Mouse (Mus musculus): ENCODE measurements around the gene AI481877. TPM values are rescaled to one million over a fixed set of nuclear protein-coding genes. Genes with fewer than 3 reads are reported as not detected.

AI481877 gene
- total and polyA plus RNA-seq, 3 experiments: not detected

DNA sequence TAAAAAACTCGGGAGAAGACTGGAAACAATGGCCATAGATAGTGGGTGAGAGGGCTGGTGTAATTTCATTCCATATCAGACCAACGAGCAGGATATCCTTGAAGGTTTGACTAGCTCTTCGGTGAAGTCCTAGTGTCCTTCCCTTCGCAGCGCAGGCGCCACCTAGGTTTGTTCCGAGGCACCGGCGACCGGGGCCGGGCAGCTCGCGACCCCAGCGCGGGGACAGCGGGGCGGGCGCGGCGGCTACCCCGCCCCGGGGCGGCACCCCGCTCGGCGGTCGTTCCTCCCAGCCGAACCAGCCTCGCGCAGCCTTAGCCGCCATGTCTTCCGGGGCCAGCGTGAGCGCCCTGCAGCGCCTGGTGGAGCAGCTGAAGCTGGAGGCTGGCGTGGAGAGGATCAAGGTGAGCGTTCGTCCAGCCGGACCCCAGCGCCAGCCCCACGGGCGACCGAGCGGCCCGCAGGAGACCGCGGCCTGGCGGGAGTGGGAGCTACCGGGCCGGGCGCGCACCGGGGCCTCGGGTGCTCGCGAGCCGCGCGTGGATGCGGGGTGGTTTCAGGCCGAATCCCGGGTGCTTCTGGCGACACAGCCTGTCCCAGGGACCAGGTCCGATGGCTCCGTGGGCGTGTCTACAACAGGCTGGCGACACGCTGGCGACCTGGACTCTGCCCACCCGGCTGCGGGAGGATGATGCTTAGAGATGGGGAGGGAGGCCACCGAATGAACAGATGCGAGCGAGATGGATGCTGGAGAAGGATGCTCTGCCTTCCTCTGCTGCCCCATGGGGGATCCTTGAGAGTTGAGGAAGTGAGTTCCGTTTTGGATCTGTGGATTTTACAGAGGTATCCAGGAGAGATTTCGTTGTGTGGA lies 103.6 kb downstream of the AI481877 start, which contains the start of gene Gng10:
TSS of gene Gng10 (plus strand) at position 171 of the 868 bp plus-strand sequence.
- H3K9me3 ChIP-seq (replicated peaks; ENCODE audit: low read length): peaks cover 4% of the 10 kb centered on the region
- in situ Hi-C loops (cut with MboI; ENCODE audit: low pct_ligation_motif_present, low pct_unique_long_range_greater_than_20kb, low sequenced_read_pairs) (no loop called here), dilution Hi-C loops (cut with MboI; ENCODE audit: extremely low pct_ligation_motif_present, extremely low pct_unique_long_range_greater_than_20kb, low sequenced_read_pairs) (no loop called here)
- peak within 1 kb of the TSS; percentile 93 for H3K9ac ChIP-seq (ENCODE audit: insufficient read depth, low read depth)
- H3K4me2 ChIP-seq (ENCODE audit: insufficient read depth, low read depth, poor library complexity, severe bottlenecking): peak within 1 kb of the TSS; percentile 86; the same call in 1 of the 2 replicates
- no peaks in the 10 kb centered on the region for H3K27me3 ChIP-seq (replicated peaks)
- no peaks in the 10 kb centered on the region for H3K79me2 ChIP-seq (replicated peaks; ENCODE audit: control insufficient read depth, extremely low read depth, insufficient read depth, poor library complexity, severe bottlenecking)
- peaks cover 0 to 29% of the 10 kb centered on the region in 2 experiments; a peak in 2 of 4 replicates for H3K4me1 ChIP-seq (ENCODE audit: control insufficient read depth in 1 of 2, insufficient read depth in 2 of 2)
- peak; percentile 66 for TF ChIP-seq SIN3A (IDR thresholded peaks at IDR 0.05; ENCODE audit: low read length)
- no peak for TF ChIP-seq GABPA (IDR thresholded peaks at IDR 0.05; ENCODE audit: insufficient replicate concordance, low read depth, low read length)
- no peak for TF ChIP-seq PAX5 (IDR thresholded peaks at IDR 0.05; ENCODE audit: low read length)
- no peak; the same call in 1 of the 2 replicates for TF ChIP-seq IRF4 (IDR thresholded peaks at IDR 0.05; ENCODE audit: low read depth, low read length)
- peak; percentile 55 for TF ChIP-seq NELFE (IDR thresholded peaks at IDR 0.05; ENCODE audit: low read depth, low read length)
- no peak for TF ChIP-seq MAFK (IDR thresholded peaks at IDR 0.05; ENCODE audit: insufficient replicate concordance, low read length)
- TF ChIP-seq BHLHE40 (IDR thresholded peaks at IDR 0.05; ENCODE audit: low read depth, low read length): no peak; the same call in 1 of the 2 replicates
- TF ChIP-seq KAT2A (IDR thresholded peaks at IDR 0.05; ENCODE audit: insufficient replicate concordance, low read length): no peak
- TF ChIP-seq CHD1 (IDR thresholded peaks at IDR 0.05; ENCODE audit: low read depth, low read length): no peak
- TF ChIP-seq USF1 (IDR thresholded peaks at IDR 0.05; ENCODE audit: low read depth, low read length): no peak
- TF ChIP-seq CTCF (conservative IDR thresholded peaks at IDR 0.05 in 1 of 2, IDR thresholded peaks at IDR 0.05 in 1 of 2; ENCODE audit: low read depth in 2 of 2, low read length in 2 of 2): peak in 1 of 2 experiments; percentile 46; a peak in 2 of 4 replicates
- no peak for TF ChIP-seq ZC3H11A (IDR thresholded peaks at IDR 0.05; ENCODE audit: low read depth, low read length)
- no peak for TF ChIP-seq JUN (IDR thresholded peaks at IDR 0.05; ENCODE audit: insufficient read depth, low read depth, low read length)
- no peak for TF ChIP-seq ETS1 (conservative IDR thresholded peaks at IDR 0.05; ENCODE audit: low read depth, low read length)
- TF ChIP-seq NRF1 (IDR thresholded peaks at IDR 0.05; ENCODE audit: low read depth, low read length): peak; percentile 66
- TF ChIP-seq UBTF (IDR thresholded peaks at IDR 0.05; ENCODE audit: low read depth, low read length): peak; percentile 95
- TF ChIP-seq ELF1 (IDR thresholded peaks at IDR 0.05; ENCODE audit: low read depth, low read length): peak; percentile 76
- TF ChIP-seq MYC (IDR thresholded peaks at IDR 0.05; ENCODE audit: low read depth, low read length): no peak
- TF ChIP-seq POLR2AphosphoS2 (IDR thresholded peaks at IDR 0.05; ENCODE audit: low read depth, low read length): no peak
- peak; percentile 13; the same call in 1 of the 2 replicates for TF ChIP-seq HCFC1 (IDR thresholded peaks at IDR 0.05; ENCODE audit: low read depth, low read length)
- TF ChIP-seq POLR2A (IDR thresholded peaks at IDR 0.05; ENCODE audit: low read depth, low read length): peak; percentile 71
- no peak for TF ChIP-seq MEF2A (IDR thresholded peaks at IDR 0.05; ENCODE audit: borderline replicate concordance, low read depth, low read length)
- TF ChIP-seq ZKSCAN1 (IDR thresholded peaks at IDR 0.05; ENCODE audit: borderline replicate concordance, low read depth, low read length): no peak
- no peak for TF ChIP-seq RCOR1 (conservative IDR thresholded peaks at IDR 0.05; ENCODE audit: low read depth, low read length)
- peak; percentile 44; the same call in 1 of the 2 replicates for TF ChIP-seq MXI1 (IDR thresholded peaks at IDR 0.05; ENCODE audit: low read depth, low read length)
- TF ChIP-seq RAD21 (IDR thresholded peaks at IDR 0.05; ENCODE audit: low read depth, low read length): no peak
- TF ChIP-seq E2F4 (IDR thresholded peaks at IDR 0.05; ENCODE audit: insufficient replicate concordance, low read depth, low read length): no peak
- TF ChIP-seq USF2 (conservative IDR thresholded peaks at IDR 0.05; ENCODE audit: low read depth, low read length): no peak
- no peak for TF ChIP-seq ZNF384 (IDR thresholded peaks at IDR 0.05; ENCODE audit: low read depth, low read length)
- no peak for TF ChIP-seq JUND (conservative IDR thresholded peaks at IDR 0.05; ENCODE audit: low read depth, low read length)
- TF ChIP-seq TCF12 (IDR thresholded peaks at IDR 0.05; ENCODE audit: low read depth, low read length): 0 out of 2 replicates have a peak, but pooled peaks have one; percentile 58
- peak within 1 kb of the TSS; percentile 79 to 93 (median 85) for H3K4me3 ChIP-seq (replicated peaks in 1 of 3; ENCODE audit: low read depth in 2 of 3, low read length in 2 of 3, poor library complexity in 1 of 3)
- peaks cover 0 to 24% of the 10 kb centered on the region in 2 experiments for H3K36me3 ChIP-seq (replicated peaks in 1 of 2; ENCODE audit: control insufficient read depth in 1 of 2, insufficient read depth in 1 of 2, low read length in 1 of 2)
- peak within 1 kb of the TSS; percentile 65 for H3K27ac ChIP-seq (ENCODE audit: insufficient read depth, low read depth)
- DNase-seq (ENCODE audit: extremely low read depth): peak; percentile 47

Data from CH12.LX (cell line).